Mouse (Mus musculus): ENCODE measurements around the gene Slc16a13. TPM values are rescaled to one million over a fixed set of nuclear protein-coding genes. Genes with fewer than 3 reads are reported as not detected.

Slc16a13 gene
- polyA plus RNA-seq, 1 experiment from 2014 or later: 15.7 TPM

DNA sequence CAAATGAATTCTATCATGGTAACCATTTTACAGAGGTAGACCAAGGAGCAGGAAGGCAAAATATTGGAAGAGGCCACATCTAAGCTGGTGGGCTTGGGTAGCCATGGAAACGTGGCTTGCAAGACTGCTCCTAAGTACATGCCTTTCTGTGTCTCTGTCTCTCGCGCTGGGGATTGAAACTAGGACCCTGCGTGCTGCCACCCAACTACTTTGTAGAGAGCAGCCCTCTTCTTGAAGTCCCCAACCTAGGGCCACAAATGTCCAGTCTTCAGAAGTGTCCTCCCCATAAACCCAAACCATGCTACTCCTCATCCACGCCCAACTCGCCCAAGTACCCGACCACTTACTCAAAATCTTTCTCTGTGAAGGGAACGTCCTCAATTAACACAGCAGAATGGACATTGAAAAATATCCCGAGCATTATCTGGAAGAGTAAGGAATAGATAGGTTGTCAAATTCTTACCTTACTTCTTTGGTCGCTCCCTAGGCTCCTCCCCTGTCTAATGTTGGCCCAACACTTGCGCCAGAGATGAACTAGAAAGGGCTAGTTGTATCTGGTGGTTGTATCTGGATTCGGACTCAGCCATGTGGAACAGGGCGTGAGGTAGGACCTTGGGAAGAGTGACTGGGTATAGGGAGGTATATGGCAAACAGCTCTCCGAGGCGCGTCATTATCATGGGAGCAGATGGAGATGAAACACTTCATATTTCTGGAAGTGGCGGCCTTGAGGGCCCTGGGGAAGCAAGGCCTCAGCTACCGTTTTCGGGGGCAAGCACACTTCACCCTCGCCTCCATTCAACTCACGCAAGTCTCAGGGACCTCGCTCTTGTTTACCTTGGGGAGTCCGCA, 18.0 kb upstream of the Slc16a13 start:
- H3K9me3 ChIP-seq: no peaks in the 10 kb centered on the region
- peak overlapping the region; percentile 98 for H3K4me3 ChIP-seq
- H3K36me3 ChIP-seq: peaks cover 24% of the 10 kb centered on the region
- WGBS: 13% methylated on average over 23 of the region's 23 CpGs
- peaks cover 59% of the 10 kb centered on the region for H3K4me1 ChIP-seq (replicated peaks)
- H3K27me3 ChIP-seq (ENCODE audit: insufficient read depth, poor library complexity, severe bottlenecking): 0 out of 2 replicates have a peak, but pooled peaks cover 3% of the 10 kb centered on the region
- H3K27ac ChIP-seq: peak overlapping the region; percentile 97
- DNase-seq (ENCODE audit: low spot score): peak; percentile 24

DNA sequence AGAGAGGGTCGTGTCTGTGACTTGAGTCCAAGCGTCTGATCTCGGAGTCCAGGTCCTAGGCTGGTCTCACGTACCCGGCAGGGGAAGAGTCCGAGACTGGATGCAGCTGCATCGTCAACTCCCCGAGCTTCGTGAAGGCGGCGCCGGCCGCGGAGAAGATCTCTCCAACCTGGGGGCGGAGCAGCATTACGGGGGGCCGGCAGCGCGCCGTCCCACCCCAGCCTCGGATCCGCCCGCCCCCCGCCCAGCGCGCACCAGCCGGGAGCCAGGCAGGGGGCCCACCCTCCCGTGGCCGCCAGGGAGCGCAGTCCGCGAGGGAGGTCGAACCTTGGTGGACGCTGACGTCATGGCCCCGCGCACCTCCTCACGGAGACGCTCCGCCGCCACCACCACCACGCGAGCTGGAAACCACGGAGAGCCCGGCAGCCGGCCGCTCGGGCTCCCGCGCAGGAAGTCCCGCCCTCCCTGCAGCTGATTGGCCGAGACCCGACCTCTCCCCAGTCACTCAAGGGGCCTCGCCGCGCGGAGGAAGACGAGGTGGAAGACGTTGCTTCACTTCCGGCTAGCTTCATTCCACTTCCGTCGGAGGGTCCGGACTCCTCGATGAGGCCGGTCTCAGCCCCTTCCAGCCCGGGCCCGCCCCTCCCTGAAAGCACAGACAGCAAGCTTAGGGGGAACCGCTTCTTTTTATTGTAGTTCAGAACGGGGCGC, 16.7 kb upstream of the Slc16a13 start, which contains the start of gene 0610010K14Rik:
0610010K14Rik (minus strand) TSS at position 458 of the 711 bp plus-strand sequence.
- under 1% methylated on average over 70 of the region's 70 CpGs for WGBS
- Histone ChIP-seq H3K4me3 (peak within 1 kb of the TSS; percentile 98), H3K9me3 (no peaks in the 10 kb centered on the region), H3K36me3 (peaks cover 24% of the 10 kb centered on the region), H3K27ac (peak within 1 kb of the TSS; percentile 97), H3K27me3 (ENCODE audit: insufficient read depth, poor library complexity, severe bottlenecking) (peaks cover 9% of the 10 kb centered on the region; the same call in 1 of the 2 replicates), H3K4me1 (replicated peaks) (peaks cover 71% of the 10 kb centered on the region)
- DNase-seq (ENCODE audit: low spot score): peak; percentile 97

DNA sequence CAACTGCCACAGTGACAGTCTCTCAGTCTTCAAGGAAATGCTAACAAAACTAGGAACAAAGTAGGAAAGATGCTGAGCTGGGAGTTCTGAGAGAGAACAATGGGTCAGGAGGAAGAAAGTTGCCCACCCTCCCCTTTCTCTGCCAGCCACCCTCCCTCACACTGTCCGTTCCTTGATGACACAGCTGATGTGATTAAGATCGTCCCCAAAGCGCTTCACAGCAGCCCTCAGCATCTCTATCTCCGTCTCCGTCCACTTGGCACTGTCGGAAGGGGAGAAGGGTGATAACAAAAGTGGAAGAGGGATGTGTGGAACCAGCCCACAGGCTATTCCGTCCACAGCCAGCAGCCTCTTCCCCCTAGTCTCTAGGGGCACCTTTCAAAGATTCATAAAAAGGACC, 15.9 kb upstream of the Slc16a13 start:
- H3K4me3 ChIP-seq: peak overlapping the region; percentile 98
- no peak for DNase-seq (ENCODE audit: low spot score)
- no peaks in the 10 kb centered on the region for H3K9me3 ChIP-seq
- H3K27ac ChIP-seq: peak overlapping the region; percentile 97
- peaks cover 13% of the 10 kb centered on the region; the same call in 1 of the 2 replicates for H3K27me3 ChIP-seq (ENCODE audit: insufficient read depth, poor library complexity, severe bottlenecking)
- H3K4me1 ChIP-seq (replicated peaks): peaks cover 77% of the 10 kb centered on the region
- 44% methylated on average over 7 of the region's 7 CpGs for WGBS
- H3K36me3 ChIP-seq: peaks cover 24% of the 10 kb centered on the region

DNA sequence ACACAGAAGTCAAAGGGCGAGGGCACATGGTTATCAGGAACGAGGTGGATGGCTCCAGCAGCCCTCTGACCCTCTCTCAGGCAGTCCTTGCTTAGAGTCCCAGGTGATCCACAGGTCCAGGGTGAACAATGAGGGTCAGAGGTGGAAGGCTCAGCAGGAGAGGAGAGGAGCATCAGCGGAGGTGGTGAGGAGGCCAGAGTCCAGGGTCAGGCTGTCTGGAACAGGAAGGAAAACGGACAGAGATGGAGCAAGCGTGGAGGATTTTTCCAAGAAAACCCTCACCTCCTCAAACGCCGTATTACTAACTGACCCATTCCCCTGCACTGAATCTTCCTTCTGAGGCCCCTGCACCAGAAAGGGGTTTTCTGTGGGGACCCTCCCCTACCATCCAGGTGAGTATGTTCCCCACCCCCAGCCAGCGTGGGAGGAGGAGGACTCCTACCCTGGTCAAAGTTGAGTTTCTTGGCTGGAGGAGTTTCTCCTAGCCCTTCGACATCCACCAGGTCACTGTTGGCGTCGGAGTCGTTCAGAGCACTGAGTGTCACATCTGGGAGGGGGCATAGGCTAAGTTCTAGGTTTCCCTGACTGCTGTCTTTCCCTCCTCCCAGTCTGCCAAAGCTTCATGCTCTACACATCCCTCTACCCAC, 14.5 kb upstream of the Slc16a13 start:
- peaks cover 26% of the 10 kb centered on the region for H3K27me3 ChIP-seq (ENCODE audit: insufficient read depth, poor library complexity, severe bottlenecking)
- H3K27ac ChIP-seq: no peak overlapping the region
- H3K4me3 ChIP-seq: no peak overlapping the region; the same call in 1 of the 2 replicates
- peaks cover 77% of the 10 kb centered on the region for H3K4me1 ChIP-seq (replicated peaks)
- WGBS: 89% methylated on average over 12 of the region's 12 CpGs
- no peak for DNase-seq (ENCODE audit: low spot score)
- peaks cover 24% of the 10 kb centered on the region for H3K36me3 ChIP-seq
- H3K9me3 ChIP-seq: no peaks in the 10 kb centered on the region

DNA sequence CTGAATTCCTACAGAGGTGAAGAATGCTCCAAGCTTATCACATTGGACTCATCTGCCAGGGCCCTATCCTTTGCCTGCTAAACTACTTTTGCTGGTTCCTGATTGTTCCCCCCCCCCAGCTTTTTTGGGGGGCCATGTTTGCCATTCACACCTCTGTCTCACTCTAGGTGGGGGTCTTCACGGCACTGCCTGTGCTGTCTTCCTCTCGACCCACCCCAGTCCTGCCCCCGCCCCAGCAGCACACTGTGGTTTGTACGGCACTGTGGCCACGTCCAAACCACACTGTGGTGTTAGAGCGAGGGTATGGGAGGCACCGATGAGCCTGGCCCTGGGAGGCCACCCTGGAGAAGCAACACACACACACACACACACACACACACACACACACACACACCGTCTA, 13.6 kb upstream of the Slc16a13 start:
- Histone ChIP-seq H3K4me3 (0 out of 2 replicates have a peak overlapping the region, but pooled peaks have one; percentile 9), H3K4me1 (replicated peaks) (peaks cover 83% of the 10 kb centered on the region), H3K27me3 (ENCODE audit: insufficient read depth, poor library complexity, severe bottlenecking) (peaks cover 35% of the 10 kb centered on the region), H3K36me3 (peaks cover 24% of the 10 kb centered on the region), H3K27ac (no peak overlapping the region; the same call in 1 of the 2 replicates), H3K9me3 (no peaks in the 10 kb centered on the region)
- WGBS: 92% methylated on average over 8 of the region's 8 CpGs
- no peak for DNase-seq (ENCODE audit: low spot score)

DNA sequence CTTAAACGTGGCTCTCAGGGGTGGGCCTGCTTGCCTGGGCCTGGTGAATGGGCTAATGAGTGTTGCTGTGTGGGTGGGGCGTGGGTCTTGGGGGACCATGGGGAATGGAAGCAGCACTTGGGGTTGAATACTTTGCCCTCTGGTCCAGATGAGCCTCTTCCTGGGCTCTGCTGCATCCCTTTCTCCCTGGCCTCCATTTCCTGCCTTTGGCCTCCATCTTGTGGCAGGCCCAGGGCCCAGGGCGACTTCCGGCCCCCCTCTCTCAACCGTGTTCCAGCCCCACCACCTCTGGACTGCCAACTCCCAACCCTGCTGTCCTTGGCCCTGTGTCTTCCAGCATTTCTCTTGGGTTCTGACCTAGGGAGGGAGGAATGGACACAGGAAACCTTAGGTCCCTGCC, 13.2 kb upstream of the Slc16a13 start:
- Histone ChIP-seq H3K27me3 (ENCODE audit: insufficient read depth, poor library complexity, severe bottlenecking) (peaks cover 39% of the 10 kb centered on the region), H3K9me3 (no peaks in the 10 kb centered on the region), H3K27ac (0 out of 2 replicates have a peak overlapping the region, but pooled peaks have one; percentile 26), H3K36me3 (peaks cover 24% of the 10 kb centered on the region), H3K4me3 (no peak overlapping the region), H3K4me1 (replicated peaks) (peaks cover 85% of the 10 kb centered on the region)
- no peak for DNase-seq (ENCODE audit: low spot score)
- 68% methylated on average over 5 of the region's 5 CpGs for WGBS

DNA sequence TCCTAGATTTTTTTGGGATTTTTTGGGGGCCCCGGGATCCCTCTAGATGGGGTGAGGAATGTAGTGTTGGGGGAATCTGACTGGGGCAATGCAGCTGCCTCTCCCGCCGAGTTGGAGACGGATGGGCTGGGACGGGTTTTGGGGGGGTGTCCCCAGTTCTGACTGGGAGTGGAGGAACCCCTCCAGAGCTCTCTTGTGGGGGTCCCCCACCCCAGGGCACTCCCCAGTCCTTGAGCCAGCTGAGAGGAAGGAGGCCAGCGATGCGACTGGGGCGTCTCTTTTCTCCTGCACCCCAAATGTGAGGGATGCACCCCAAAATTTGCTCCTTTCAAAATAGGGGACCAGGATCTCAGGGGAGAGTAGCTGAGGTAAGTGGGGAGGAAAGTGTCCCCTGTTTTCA, 12.2 kb upstream of the Slc16a13 start:
- Histone ChIP-seq H3K9me3 (no peaks in the 10 kb centered on the region), H3K27ac (peak overlapping the region; percentile 87), H3K4me3 (peak overlapping the region; percentile 51), H3K27me3 (ENCODE audit: insufficient read depth, poor library complexity, severe bottlenecking) (peaks cover 50% of the 10 kb centered on the region), H3K36me3 (peaks cover 24% of the 10 kb centered on the region), H3K4me1 (replicated peaks) (peaks cover 82% of the 10 kb centered on the region)
- 41% methylated on average over 8 of the region's 8 CpGs for WGBS
- no peak for DNase-seq (ENCODE audit: low spot score)

DNA sequence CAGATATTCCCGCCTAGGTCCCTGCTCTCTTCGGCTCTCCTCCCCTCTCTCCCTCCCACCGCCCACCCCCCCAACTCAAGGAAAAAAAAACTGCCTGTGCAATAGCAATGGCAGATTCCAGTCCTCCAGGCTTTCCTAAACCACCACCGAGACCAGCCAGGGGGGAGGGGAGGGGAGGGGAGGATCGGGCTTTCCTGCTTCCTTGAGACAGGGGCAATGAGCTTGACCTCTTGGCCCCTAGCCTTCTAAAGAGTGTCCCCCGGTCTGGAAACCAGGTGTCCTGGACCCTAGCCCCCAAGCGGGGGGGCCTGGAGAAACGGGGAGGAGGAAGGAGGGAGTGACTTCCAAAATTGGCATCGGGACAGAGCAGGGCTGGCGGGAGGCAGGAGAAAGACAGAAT, 11.7 kb upstream of the Slc16a13 start:
- Histone ChIP-seq H3K4me3 (peak overlapping the region; percentile 51), H3K36me3 (peaks cover 24% of the 10 kb centered on the region), H3K9me3 (no peaks in the 10 kb centered on the region), H3K4me1 (replicated peaks) (peaks cover 81% of the 10 kb centered on the region), H3K27ac (peak overlapping the region; percentile 87), H3K27me3 (ENCODE audit: insufficient read depth, poor library complexity, severe bottlenecking) (peaks cover 54% of the 10 kb centered on the region)
- peak; percentile 77 for DNase-seq (ENCODE audit: low spot score)
- 10% methylated on average over 10 of the region's 10 CpGs for WGBS

DNA sequence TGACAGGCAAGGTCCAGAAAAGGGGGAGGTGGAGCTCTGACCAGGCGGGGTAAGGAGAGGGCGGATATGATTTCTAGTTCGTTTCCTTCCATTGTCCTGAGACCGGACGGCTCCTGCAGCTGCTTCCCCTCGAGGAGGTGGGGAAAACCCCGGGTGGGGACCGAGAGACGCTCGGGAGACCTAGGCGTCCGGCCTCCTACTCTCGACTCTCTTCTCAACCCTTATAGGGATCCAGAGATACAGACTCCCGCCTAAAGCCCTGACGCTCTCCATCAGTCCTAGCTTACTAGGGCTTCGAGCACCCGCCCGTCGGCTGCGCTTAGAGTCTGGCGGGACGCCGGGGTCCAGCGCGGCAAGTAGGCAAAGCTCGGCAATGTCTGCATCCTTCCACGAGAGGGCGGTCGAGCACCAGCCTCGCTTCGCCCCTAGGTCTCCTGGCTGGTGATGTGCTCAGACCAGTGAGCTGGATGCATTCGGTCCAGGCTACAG, 9.4 kb upstream of the Slc16a13 start:
- H3K4me3 ChIP-seq: peak overlapping the region; percentile 41

DNA sequence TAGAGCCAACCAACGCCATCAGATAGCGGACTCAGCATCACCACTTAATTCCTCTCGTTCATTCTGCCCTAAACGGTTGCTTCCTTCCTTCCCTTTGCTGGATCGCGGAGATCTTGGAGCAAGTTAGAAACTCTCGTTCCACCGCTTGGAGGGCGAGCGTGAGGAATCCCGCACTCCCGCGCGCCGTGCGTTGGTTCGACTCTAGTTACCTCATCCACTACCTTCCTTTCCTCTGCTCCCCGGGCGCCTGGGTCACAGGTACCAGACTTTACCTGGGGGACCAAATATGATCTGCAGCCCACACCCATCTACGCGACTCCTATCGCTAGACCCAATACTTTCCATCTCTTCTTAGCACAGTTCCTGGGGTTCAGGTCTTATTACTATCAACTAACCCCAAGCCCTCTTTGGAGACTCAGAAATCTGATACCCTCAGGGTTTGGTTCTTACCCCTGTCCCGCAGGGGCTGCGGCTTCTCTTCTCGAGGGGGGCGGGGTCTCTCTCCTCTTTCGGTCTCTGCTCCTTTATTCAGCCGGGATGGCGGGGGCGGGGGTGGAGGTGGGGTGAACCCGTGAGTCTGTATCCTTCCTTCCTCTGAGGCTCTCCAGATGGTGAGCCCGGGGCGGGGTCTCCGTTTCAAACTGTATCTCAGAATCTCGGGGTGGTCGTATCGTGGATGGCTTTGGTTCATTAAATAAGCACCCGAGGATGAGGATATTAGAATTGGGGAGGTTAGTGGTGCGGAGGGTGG, 8.6 kb upstream of the Slc16a13 start, which contains the start of gene Bcl6b:
Bcl6b (minus strand) TSS at position 539 of the 751 bp plus-strand sequence.
- peaks cover 5% of the 10 kb centered on the region for H3K36me3 ChIP-seq
- whole genome bisulfite sequencing: 3% methylated on average over 39 of the region's 39 CpGs
- peak within 1 kb of the TSS; percentile 41 for H3K4me3 ChIP-seq
- peak; percentile 34 for DNase-seq (ENCODE audit: low spot score)
- no peaks in the 10 kb centered on the region for H3K9me3 ChIP-seq
- peaks cover 85% of the 10 kb centered on the region for H3K27me3 ChIP-seq (ENCODE audit: insufficient read depth, poor library complexity, severe bottlenecking)
- H3K27ac ChIP-seq: peak within 1 kb of the TSS; percentile 78
- H3K4me1 ChIP-seq (replicated peaks): peaks cover 71% of the 10 kb centered on the region

More for the DNA sequence above, 9.4 kb upstream of the Slc16a13 start:
- H3K4me1 ChIP-seq (replicated peaks): peaks cover 79% of the 10 kb centered on the region
- under 1% methylated on average over 32 of the region's 32 CpGs for WGBS
- H3K27ac ChIP-seq: peak overlapping the region; percentile 78
- peaks cover 14% of the 10 kb centered on the region for H3K36me3 ChIP-seq
- no peaks in the 10 kb centered on the region for H3K9me3 ChIP-seq
- peaks cover 77% of the 10 kb centered on the region for H3K27me3 ChIP-seq (ENCODE audit: insufficient read depth, poor library complexity, severe bottlenecking)
- DNase-seq (ENCODE audit: low spot score): peak; percentile 87

DNA sequence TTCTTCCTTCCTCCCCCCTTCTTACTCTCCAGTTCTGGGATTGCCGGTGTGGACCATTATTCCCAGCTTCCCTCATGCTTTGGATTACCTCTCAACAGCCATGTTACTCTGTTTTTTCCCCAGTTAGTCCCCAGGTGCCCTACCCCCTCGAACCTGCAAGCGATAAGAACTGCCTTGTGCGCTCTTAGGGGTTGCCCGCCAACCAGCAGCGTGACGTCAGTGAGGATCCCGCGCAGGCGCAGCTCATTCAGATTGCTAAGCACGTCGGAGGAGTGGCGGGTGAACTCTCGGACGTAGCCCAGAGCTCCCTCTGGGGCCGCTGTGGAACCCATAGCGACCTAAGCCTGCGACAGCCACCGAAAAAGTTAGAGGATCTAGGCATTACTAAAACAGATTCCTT, 8.0 kb upstream of the Slc16a13 start:
- peak; percentile 80 for DNase-seq (ENCODE audit: low spot score)
- WGBS: under 1% methylated on average over 19 of the region's 19 CpGs
- Histone ChIP-seq H3K36me3 (no peaks in the 10 kb centered on the region), H3K27me3 (ENCODE audit: insufficient read depth, poor library complexity, severe bottlenecking) (peaks cover 88% of the 10 kb centered on the region), H3K27ac (peak overlapping the region; percentile 71), H3K4me1 (replicated peaks) (peaks cover 65% of the 10 kb centered on the region), H3K4me3 (peak overlapping the region; percentile 41), H3K9me3 (no peaks in the 10 kb centered on the region)
